Mouse (Mus musculus) liver, embryonic 14.5 days (tissue): ENCODE measurements around the gene Phf3. TPM values are rescaled to one million over a fixed set of nuclear protein-coding genes. Genes with fewer than 3 reads are reported as not detected.
A peak's percentile ranks its signal among the peaks of the same experiment; 100 is the strongest.

Experiments
- ATAC-seq: fragments of 200-750 bp; cut with Nextera tagmentation; 2 replicates; pipeline ENCODE4 v1.8.0; 2017; ENCODE audit warnings: moderate number of reproducible peaks, mild to moderate bottlenecking, moderate library complexity; ENCODE audit not compliant: insufficient read depth
- DNase-seq, 3 experiments: peaks; one replicate each; pipeline ENCODE4 v3.0.0-alpha.2; 2012 to 2013; ENCODE audit warnings: low read depth in 3 of 3, low spot score in 3 of 3
- H3K27ac ChIP-seq: fragments of 300-500 bp; sonication (generic); 2 replicates; pipeline ENCODE4 v1.5.1; 2014; ENCODE audit warnings: moderate library complexity, mild to moderate bottlenecking, control low read depth, inconsistent platforms
- H3K27me3 ChIP-seq: fragments of 300-500 bp; sonication (generic); 2 replicates; pipeline ENCODE4 v1.6.1; 2014; ENCODE audit warnings: mild to moderate bottlenecking, low read length, moderate library complexity; ENCODE audit not compliant: control insufficient read depth, insufficient read depth
- H3K36me3 ChIP-seq: fragments of 300-500 bp; sonication (generic); replicated peaks from 2 replicates; pipeline ENCODE4 v1.6.1; 2014; ENCODE audit warnings: low read depth; ENCODE audit not compliant: control insufficient read depth, insufficient read depth
- H3K4me1 ChIP-seq, 2 experiments: fragments of 200-500 bp in 1 of 2; fragments of 300-500 bp in 1 of 2; sonication (generic) in 1 of 2; replicated peaks; 2 replicates each; pipeline ENCODE4 v1.6.1; 2012 to 2014; ENCODE audit warnings: antibody characterized with exemption in 1 of 2, inconsistent platforms in 1 of 2, low read length in 1 of 2; ENCODE audit not compliant: control insufficient read depth in 2 of 2, insufficient read depth in 2 of 2
- H3K4me2 ChIP-seq: fragments of 300-500 bp; sonication (generic); 2 replicates; pipeline ENCODE4 v1.6.1; 2014; ENCODE audit warnings: low read depth, mild to moderate bottlenecking, control low read depth, moderate library complexity
- H3K4me3 ChIP-seq, 2 experiments: fragments of 200-500 bp in 1 of 2; fragments of 300-500 bp in 1 of 2; sonication (generic) in 1 of 2; 2 replicates each; pipeline ENCODE4 v1.5.1; 2012 to 2014; ENCODE audit warnings: low read depth in 2 of 2, low read length in 2 of 2, mild to moderate bottlenecking in 2 of 2, control low read depth in 1 of 2, inconsistent platforms in 1 of 2, moderate library complexity in 1 of 2; ENCODE audit not compliant: insufficient read depth in 1 of 2
- H3K9ac ChIP-seq: fragments of 300-500 bp; sonication (generic); replicated peaks from 2 replicates; pipeline ENCODE4 v1.6.1; 2014; ENCODE audit warnings: mild to moderate bottlenecking, control low read depth, moderate library complexity
- H3K9me3 ChIP-seq: fragments of 300-500 bp; sonication (generic); 2 replicates; pipeline ENCODE4 v1.6.1; 2016; ENCODE audit warnings: low read length, mixed read lengths; ENCODE audit not compliant: control insufficient read depth
- CTCF ChIP-seq: IDR thresholded peaks from 2 replicates; pipeline ENCODE4 v1.5.1; 2016; ENCODE audit warnings: antibody characterized with exemption, low read depth, control low read depth
- EP300 ChIP-seq: IDR thresholded peaks from 2 replicates; pipeline ENCODE4 v1.6.1; 2016; ENCODE audit warnings: antibody characterized with exemption, low read depth
- WGBS: fragments of 180-500 bp; shearing (Covaris S2); extraction: QIAGEN DNeasy Blood & Tissue Kit; methylation state at CpG from one replicate; pipeline ENCODE4 v1.1.7; 2014; ENCODE audit not compliant: insufficient replicate concordance; 5-methylcytosine and 5-hydroxymethylcytosine counted together
- polyA plus RNA-seq, 2 experiments: library from polyadenylated mRNA; depleted of rRNA in 1 of 2; stranded (reverse) in 1 of 2; unstranded in 1 of 2; fragments of >200 nt; fragmentation: Nextera tagmentation in 1 of 2; extraction: Ambion mirVana in 1 of 2; gene quantifications; 2 replicates each; pipeline versions ENCODE4 v1.2.1 to v1.2.3; 2012 to 2014

Gene Phf3
- polyA plus RNA-seq, 2 experiments = 13.6 to 15.8 TPM

GRCm38 (mm10) chr1:30875746-30876145, 2.0 kb upstream of the Phf3 start:
- no peaks in the 10 kb centered on the region for H3K27me3 ChIP-seq

GRCm38 (mm10) chr1:30874261-30875131, 775 bp upstream of the Phf3 start:
- peak overlapping the region; percentile 86 for H3K27ac ChIP-seq
- peak overlapping the region; percentile 91 to 94 for H3K4me3 ChIP-seq
- no peaks in the 10 kb centered on the region for H3K27me3 ChIP-seq
- H3K9ac ChIP-seq = peak overlapping the region; percentile 99
- peak in 1 of 3 experiments; percentile 7 for DNase-seq
- ATAC-seq = no peak
- H3K36me3 ChIP-seq = no peaks in the 10 kb centered on the region
- H3K9me3 ChIP-seq = no peaks in the 10 kb centered on the region
- 46% methylated on average over 15 of the region's 15 CpGs for WGBS
- peaks cover 4 to 7% of the 10 kb centered on the region in 2 experiments; a peak in 3 of 4 replicates for H3K4me1 ChIP-seq
- H3K4me2 ChIP-seq = peak overlapping the region; percentile 87
- no peak for TF ChIP-seq CTCF
- TF ChIP-seq EP300 = no peak

More at GRCm38 (mm10) chr1:30875746-30876145, 2.0 kb upstream of the Phf3 start:
- ATAC-seq = no peak
- Histone ChIP-seq H3K9ac (no peak overlapping the region), H3K9me3 (no peaks in the 10 kb centered on the region), H3K27ac (no peak overlapping the region), H3K4me2 (no peak overlapping the region), H3K36me3 (no peaks in the 10 kb centered on the region), H3K4me1 (peaks cover 4 to 7% of the 10 kb centered on the region in 2 experiments; a peak in 3 of 4 replicates), H3K4me3 (no peak overlapping the region)
- DNase-seq = no peak
- TF ChIP-seq EP300 = no peak
- no peak for TF ChIP-seq CTCF

- under 1% methylated on average over 68 of the region's 79 CpGs for WGBS
- TF ChIP-seq EP300 (no peak), CTCF (no peak)
These were observed 733 bp downstream of the Phf3 start for GRCm38 (mm10) chr1:30872836-30873540.

GRCm38 (mm10) chr1:30867786-30868185, 5.9 kb downstream of the Phf3 start:
- H3K27ac ChIP-seq = no peak overlapping the region
- ATAC-seq = no peak

More at GRCm38 (mm10) chr1:30872836-30873540, 733 bp downstream of the Phf3 start:
- H3K27ac ChIP-seq = peak overlapping the region; percentile 86
- H3K4me3 ChIP-seq = peak overlapping the region; percentile 91 to 94
- H3K4me2 ChIP-seq = peak overlapping the region; percentile 87
- H3K36me3 ChIP-seq = no peaks in the 10 kb centered on the region
- peak; percentile 83 for ATAC-seq
- DNase-seq = peak; percentile 40 to 44 (median 42)
- H3K9ac ChIP-seq = peak overlapping the region; percentile 99
- H3K9me3 ChIP-seq = no peaks in the 10 kb centered on the region
- peaks cover 4 to 7% of the 10 kb centered on the region in 2 experiments; a peak in 3 of 4 replicates for H3K4me1 ChIP-seq
- no peaks in the 10 kb centered on the region for H3K27me3 ChIP-seq

GRCm38 (mm10) chr1:30852518-30852917, 21.2 kb downstream of the Phf3 start:
- H3K27me3 ChIP-seq = no peaks in the 10 kb centered on the region
- TF ChIP-seq EP300 = no peak
- no peak for TF ChIP-seq CTCF
- no peaks in the 10 kb centered on the region for H3K4me1 ChIP-seq
- 61% methylated on average over 3 of the region's 3 CpGs for WGBS
- no peaks in the 10 kb centered on the region for H3K36me3 ChIP-seq
- no peak overlapping the region for H3K4me3 ChIP-seq
- no peaks in the 10 kb centered on the region for H3K9me3 ChIP-seq
- DNase-seq = no peak
- no peak for ATAC-seq
- H3K27ac ChIP-seq = no peak overlapping the region
- no peak overlapping the region for H3K4me2 ChIP-seq
- no peak overlapping the region for H3K9ac ChIP-seq

More at GRCm38 (mm10) chr1:30867786-30868185, 5.9 kb downstream of the Phf3 start:
- no peak overlapping the region for H3K4me2 ChIP-seq
- H3K4me1 ChIP-seq = peaks cover 4 to 5% of the 10 kb centered on the region in 2 experiments; a peak in 3 of 4 replicates
- no peaks in the 10 kb centered on the region for H3K36me3 ChIP-seq
- no peaks in the 10 kb centered on the region for H3K27me3 ChIP-seq
- H3K9me3 ChIP-seq = no peaks in the 10 kb centered on the region
- 75% methylated on average over 4 of the region's 4 CpGs for WGBS
- no peak for DNase-seq
- TF ChIP-seq CTCF = no peak
- TF ChIP-seq EP300 = no peak
- H3K9ac ChIP-seq = no peak overlapping the region
- no peak overlapping the region for H3K4me3 ChIP-seq
